Mouse (Mus musculus): ENCODE data around the gene Caskin2.

DNA sequence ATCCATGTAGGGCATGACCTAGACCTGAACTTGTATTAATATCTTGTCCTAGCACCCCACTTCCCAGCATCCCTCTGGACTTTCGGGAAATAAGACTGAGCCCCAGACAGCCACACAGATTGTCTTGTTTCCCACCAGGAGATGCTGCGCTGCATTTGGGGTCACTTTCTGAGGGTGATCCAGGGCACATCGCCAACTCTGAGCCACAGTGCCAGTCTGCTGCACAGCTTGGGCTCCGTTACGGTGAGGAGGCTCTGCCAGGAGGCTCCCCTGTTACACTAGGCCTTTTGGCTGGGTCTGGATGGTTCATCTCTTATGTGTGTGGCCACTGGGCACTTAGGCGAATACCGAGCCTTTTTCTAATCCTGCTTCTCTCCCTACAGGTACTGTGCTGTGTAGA is 23.7 kb downstream of the Caskin2 start:
- TF ChIP-seq CTCF (conservative IDR thresholded peaks at IDR 0.05 in 1 of 2, IDR thresholded peaks at IDR 0.05 in 1 of 2; ENCODE audit: low read depth in 2 of 2, low read length in 2 of 2) (no peak), CHD2 (IDR thresholded peaks at IDR 0.05; ENCODE audit: low read length) (no peak), MXI1 (IDR thresholded peaks at IDR 0.05; ENCODE audit: low read depth, low read length) (no peak), POLR2A (IDR thresholded peaks at IDR 0.05; ENCODE audit: low read depth, low read length) (no peak), HCFC1 (IDR thresholded peaks at IDR 0.05; ENCODE audit: low read depth, low read length) (no peak), NRF1 (IDR thresholded peaks at IDR 0.05; ENCODE audit: low read depth, low read length) (no peak), ETS1 (conservative IDR thresholded peaks at IDR 0.05; ENCODE audit: low read depth, low read length) (no peak), KAT2A (IDR thresholded peaks at IDR 0.05; ENCODE audit: insufficient replicate concordance, low read length) (no peak)

Data from CH12.LX (cell line).